Mouse (Mus musculus): Measurements from ENCODE around the gene Spesp1.

Gene Spesp1

GRCm38 (mm10) chr9:62245612-62246379 lies 36.2 kb downstream of the Spesp1 start:
- no peak for DNase-seq (ENCODE audit: low spot score in 2 of 2)

DNA sequence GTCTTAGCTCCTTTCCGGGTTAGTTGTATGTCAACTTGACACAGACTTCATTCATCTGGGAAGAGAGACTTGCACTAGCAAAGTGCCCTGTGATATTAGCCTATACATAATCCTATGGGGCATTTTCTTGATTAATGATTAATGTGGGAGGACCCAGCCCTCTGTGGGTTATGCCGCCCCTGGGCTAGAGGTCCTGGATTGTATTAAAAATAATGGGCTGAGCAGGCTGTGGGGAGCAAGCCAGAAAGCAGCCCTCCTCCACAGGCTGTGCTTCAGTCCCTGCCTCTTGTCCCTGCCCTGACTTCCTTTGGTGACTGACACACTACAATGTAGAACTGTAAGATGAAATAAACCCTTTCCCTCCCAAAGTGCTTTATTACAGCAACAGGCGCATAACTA lies 37.4 kb downstream of the Spesp1 start:
- DNase-seq (ENCODE audit: low spot score in 2 of 2): no peak

DNA sequence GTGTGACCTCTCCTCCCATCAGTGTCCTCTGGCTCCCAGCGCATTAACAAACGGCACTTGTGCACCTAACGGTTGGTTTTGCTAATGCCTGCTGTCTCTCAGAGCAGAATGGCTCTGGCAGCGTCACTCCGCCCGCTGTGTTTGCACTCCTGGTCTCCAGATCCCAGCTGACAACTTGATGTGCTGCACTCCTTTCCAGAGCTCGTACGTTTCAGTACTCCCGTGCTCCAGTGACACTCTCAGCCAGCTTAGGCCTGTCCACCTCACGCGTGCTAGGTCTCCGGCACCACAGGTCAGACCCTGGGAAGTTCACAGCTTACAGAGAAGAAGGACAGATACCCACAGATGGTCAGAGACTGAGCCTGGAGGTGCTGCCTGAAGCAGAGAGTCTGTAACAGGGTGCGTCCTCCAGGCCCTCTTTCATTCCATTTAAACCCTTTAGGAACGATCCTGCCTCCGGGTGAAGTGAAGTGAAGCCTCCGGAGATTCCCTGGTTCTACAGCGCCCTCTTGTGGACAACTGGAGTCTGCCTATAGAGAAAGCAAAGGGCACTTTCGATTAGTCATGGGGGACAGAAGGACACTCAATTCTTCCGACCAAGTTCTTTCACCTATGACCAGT lies 37.9 kb downstream of the Spesp1 start:
- DNase-seq (ENCODE audit: low spot score in 2 of 2): peak in 1 of 2 experiments; percentile 72

GRCm38 (mm10) chr9:62240036-62240435 lies 42.0 kb downstream of the Spesp1 start:
- no peak for DNase-seq (ENCODE audit: low spot score in 2 of 2)

GRCm38 (mm10) chr9:62237381-62237980 lies 44.5 kb downstream of the Spesp1 start:
- DNase-seq (ENCODE audit: low spot score in 2 of 2): no peak

GRCm38 (mm10) chr9:62235501-62235900 lies 46.5 kb downstream of the Spesp1 start:
- peak in 1 of 2 experiments; percentile 1 for DNase-seq (ENCODE audit: low spot score in 2 of 2)

- DNase-seq (ENCODE audit: low spot score in 2 of 2): peak in 1 of 2 experiments; percentile 1
Observed at GRCm38 (mm10) chr9:62232649-62233048, 49.4 kb downstream of the Spesp1 start.

- no peak for DNase-seq (ENCODE audit: low spot score in 2 of 2)
Observed at GRCm38 (mm10) chr9:62231046-62231445, 51.0 kb downstream of the Spesp1 start.

GRCm38 (mm10) chr9:62229985-62230384 lies 52.0 kb downstream of the Spesp1 start:
- DNase-seq (ENCODE audit: low spot score in 2 of 2): no peak

GRCm38 (mm10) chr9:62222481-62222880 lies 59.5 kb downstream of the Spesp1 start:
- no peak for DNase-seq (ENCODE audit: low spot score in 2 of 2)

DNA sequence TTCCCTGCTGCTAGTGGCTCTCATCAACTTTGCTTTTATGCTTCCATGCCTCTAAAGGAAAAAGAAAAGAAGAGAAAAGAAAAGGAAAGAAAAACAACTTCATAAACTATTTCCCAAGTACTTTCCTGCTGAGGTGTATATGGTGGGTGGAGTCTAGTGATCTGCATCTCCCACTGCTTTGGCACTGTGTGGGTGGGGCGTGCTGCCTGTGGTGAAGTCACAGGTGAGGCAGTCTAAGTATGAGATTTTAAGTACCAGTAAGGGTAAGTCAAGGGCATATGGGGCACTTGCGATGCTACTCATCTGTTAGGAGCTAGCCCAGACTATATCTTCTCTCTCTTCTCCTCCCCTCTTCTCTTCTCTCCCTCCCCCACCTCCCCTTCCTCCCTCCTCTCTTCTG lies 60.0 kb downstream of the Spesp1 start:
- no peak for DNase-seq (ENCODE audit: low spot score in 2 of 2)

All from frontal cortex, postnatal 14 days (tissue).